Mouse (Mus musculus): ENCODE measurements around the gene Olfr1028. TPM values are rescaled to one million over a fixed set of nuclear protein-coding genes. Genes with fewer than 3 reads are reported as not detected.

Gene Olfr1028
- not detected in 2 replicates for total RNA-seq (2015; ENCODE audit: low replicate concordance)
- 0.42 TPM in 1 of 2 replicates, not detected in the other for total RNA-seq (2017; ENCODE audit: low replicate concordance)

GRCm38 (mm10) chr2:85950137-85950536 lies at the start of gene Olfr1028:
Olfr1028 (plus strand) TSS chr2:85950437.
- no peak for ATAC-seq (replicated peaks; ENCODE audit: low FRiP score, poor library complexity, severe bottlenecking)

- no peak for ATAC-seq (replicated peaks; ENCODE audit: low FRiP score, poor library complexity, severe bottlenecking)
Measured at GRCm38 (mm10) chr2:85904952-85905351, 45.3 kb upstream of the Olfr1028 start, which contains the start of gene Olfr1024. Olfr1024 (minus strand) TSS chr2:85905052.

GRCm38 (mm10) chr2:85913197-85913596 lies 37.0 kb upstream of the Olfr1028 start:
- ATAC-seq (replicated peaks; ENCODE audit: low FRiP score, poor library complexity, severe bottlenecking): no peak

- no peak for ATAC-seq (replicated peaks; ENCODE audit: low FRiP score, poor library complexity, severe bottlenecking)
Measured at GRCm38 (mm10) chr2:85914893-85915292, 35.3 kb upstream of the Olfr1028 start, which contains the start of gene Olfr1025-ps1. Olfr1025-ps1 (plus strand) TSS chr2:85915193.

- no peak for ATAC-seq (replicated peaks; ENCODE audit: low FRiP score, poor library complexity, severe bottlenecking)
Measured at GRCm38 (mm10) chr2:85921258-85921657, 29.0 kb upstream of the Olfr1028 start, which contains the start of gene Olfr1026. Olfr1026 (plus strand) TSS chr2:85921558.

- ATAC-seq (replicated peaks; ENCODE audit: low FRiP score, poor library complexity, severe bottlenecking): no peak
Measured at GRCm38 (mm10) chr2:85973595-85973994, 23.4 kb downstream of the Olfr1028 start, which contains the start of gene Olfr1029. Olfr1029 (plus strand) TSS chr2:85973895.

- ATAC-seq (replicated peaks; ENCODE audit: low FRiP score, poor library complexity, severe bottlenecking): no peak
Measured at GRCm38 (mm10) chr2:85978976-85979375, 28.7 kb downstream of the Olfr1028 start, which contains the start of gene Olfr1030. Olfr1030 (plus strand) TSS chr2:85979276.

- ATAC-seq (replicated peaks; ENCODE audit: low FRiP score, poor library complexity, severe bottlenecking): no peak
Measured at GRCm38 (mm10) chr2:85990004-85990403, 39.8 kb downstream of the Olfr1028 start, which contains the start of gene Olfr1031. Olfr1031 (plus strand) TSS chr2:85990304.

Other genes starting within 250 kb of the Olfr1028 start
- gene Olfr1009, start 235.0 kb upstream of the Olfr1028 start, total RNA-seq (2015; ENCODE audit: low replicate concordance): not detected in 2 replicates
- gene Olfr1009, start 235.0 kb upstream of the Olfr1028 start, total RNA-seq (2017; ENCODE audit: low replicate concordance): not detected in 2 replicates
- gene Olfr1012, start 187.7 kb upstream of the Olfr1028 start, total RNA-seq (2015; ENCODE audit: low replicate concordance): not detected in 2 replicates
- gene Olfr1012, start 187.7 kb upstream of the Olfr1028 start, total RNA-seq (2017; ENCODE audit: low replicate concordance): not detected in 2 replicates
- gene Olfr1013, start 183.3 kb upstream of the Olfr1028 start, total RNA-seq (2015; ENCODE audit: low replicate concordance): not detected in 2 replicates
- not detected in 2 replicates for gene Olfr1013, start 183.3 kb upstream of the Olfr1028 start, total RNA-seq (2017; ENCODE audit: low replicate concordance)
- gene Olfr1014, start 177.7 kb upstream of the Olfr1028 start, total RNA-seq (2015; ENCODE audit: low replicate concordance): not detected in 2 replicates
- not detected in 2 replicates for gene Olfr1014, start 177.7 kb upstream of the Olfr1028 start, total RNA-seq (2017; ENCODE audit: low replicate concordance)
- gene Olfr1015, start 168.4 kb upstream of the Olfr1028 start, total RNA-seq (2015; ENCODE audit: low replicate concordance): not detected in 2 replicates
- 1.1 TPM in 1 of 2 replicates, not detected in the other for gene Olfr1015, start 168.4 kb upstream of the Olfr1028 start, total RNA-seq (2017; ENCODE audit: low replicate concordance)
- gene Olfr1016, start 147.9 kb upstream of the Olfr1028 start, total RNA-seq (2015; ENCODE audit: low replicate concordance): not detected in 2 replicates
- gene Olfr1016, start 147.9 kb upstream of the Olfr1028 start, total RNA-seq (2017; ENCODE audit: low replicate concordance): 1.4 TPM in 1 of 2 replicates, not detected in the other
- not detected in 2 replicates for gene Olfr1018, start 132.0 kb upstream of the Olfr1028 start, total RNA-seq (2015; ENCODE audit: low replicate concordance)
- not detected in 2 replicates for gene Olfr1018, start 132.0 kb upstream of the Olfr1028 start, total RNA-seq (2017; ENCODE audit: low replicate concordance)
- not detected in 2 replicates for gene Olfr1019, start 105.0 kb upstream of the Olfr1028 start, total RNA-seq (2015; ENCODE audit: low replicate concordance)
- not detected in 2 replicates for gene Olfr1019, start 105.0 kb upstream of the Olfr1028 start, total RNA-seq (2017; ENCODE audit: low replicate concordance)
- not detected in 2 replicates for gene Olfr1020, start 103.4 kb upstream of the Olfr1028 start, total RNA-seq (2015; ENCODE audit: low replicate concordance)
- not detected in 2 replicates for gene Olfr1020, start 103.4 kb upstream of the Olfr1028 start, total RNA-seq (2017; ENCODE audit: low replicate concordance)
- not detected in 2 replicates for gene Olfr1022, start 81.8 kb upstream of the Olfr1028 start, total RNA-seq (2015; ENCODE audit: low replicate concordance)
- not detected in 2 replicates for gene Olfr1022, start 81.8 kb upstream of the Olfr1028 start, total RNA-seq (2017; ENCODE audit: low replicate concordance)
- gene Olfr1023, start 64.8 kb upstream of the Olfr1028 start, total RNA-seq (2015; ENCODE audit: low replicate concordance): not detected in 2 replicates
- not detected in 2 replicates for gene Olfr1023, start 64.8 kb upstream of the Olfr1028 start, total RNA-seq (2017; ENCODE audit: low replicate concordance)
- not detected in 2 replicates for gene Olfr1024, start 45.4 kb upstream of the Olfr1028 start, total RNA-seq (2015; ENCODE audit: low replicate concordance)
- gene Olfr1024, start 45.4 kb upstream of the Olfr1028 start, total RNA-seq (2017; ENCODE audit: low replicate concordance): not detected in 2 replicates
- not detected in 2 replicates for gene Olfr1025-ps1, start 35.2 kb upstream of the Olfr1028 start, total RNA-seq (2015; ENCODE audit: low replicate concordance)
- gene Olfr1025-ps1, start 35.2 kb upstream of the Olfr1028 start, total RNA-seq (2017; ENCODE audit: low replicate concordance): not detected in 2 replicates
- not detected in 2 replicates for gene Olfr1026, start 28.9 kb upstream of the Olfr1028 start, total RNA-seq (2015; ENCODE audit: low replicate concordance)
- gene Olfr1026, start 28.9 kb upstream of the Olfr1028 start, total RNA-seq (2017; ENCODE audit: low replicate concordance): not detected in 2 replicates
- not detected in 2 replicates for gene Olfr1029, start 23.5 kb downstream of the Olfr1028 start, total RNA-seq (2015; ENCODE audit: low replicate concordance)
- not detected in 2 replicates for gene Olfr1029, start 23.5 kb downstream of the Olfr1028 start, total RNA-seq (2017; ENCODE audit: low replicate concordance)
- gene Olfr1030, start 28.8 kb downstream of the Olfr1028 start, total RNA-seq (2015; ENCODE audit: low replicate concordance): not detected in 2 replicates
- not detected in 2 replicates for gene Olfr1030, start 28.8 kb downstream of the Olfr1028 start, total RNA-seq (2017; ENCODE audit: low replicate concordance)
- gene Olfr1031, start 39.9 kb downstream of the Olfr1028 start, total RNA-seq (2015; ENCODE audit: low replicate concordance): not detected in 2 replicates
- not detected in 2 replicates for gene Olfr1031, start 39.9 kb downstream of the Olfr1028 start, total RNA-seq (2017; ENCODE audit: low replicate concordance)
- not detected in 2 replicates for gene Olfr1032, start 55.1 kb downstream of the Olfr1028 start, total RNA-seq (2015; ENCODE audit: low replicate concordance)
- not detected in 2 replicates for gene Olfr1032, start 55.1 kb downstream of the Olfr1028 start, total RNA-seq (2017; ENCODE audit: low replicate concordance)
- gene Olfr1033, start 70.2 kb downstream of the Olfr1028 start, total RNA-seq (2015; ENCODE audit: low replicate concordance): not detected in 2 replicates
- gene Olfr1033, start 70.2 kb downstream of the Olfr1028 start, total RNA-seq (2017; ENCODE audit: low replicate concordance): not detected in 2 replicates
- gene Olfr1034, start 95.4 kb downstream of the Olfr1028 start, total RNA-seq (2015; ENCODE audit: low replicate concordance): not detected in 2 replicates
- gene Olfr1034, start 95.4 kb downstream of the Olfr1028 start, total RNA-seq (2017; ENCODE audit: low replicate concordance): not detected in 2 replicates
- gene Olfr1036, start 123.6 kb downstream of the Olfr1028 start, total RNA-seq (2015; ENCODE audit: low replicate concordance): not detected in 2 replicates
- gene Olfr1036, start 123.6 kb downstream of the Olfr1028 start, total RNA-seq (2017; ENCODE audit: low replicate concordance): not detected in 2 replicates
- not detected in 2 replicates for gene Olfr1037, start 136.9 kb downstream of the Olfr1028 start, total RNA-seq (2015; ENCODE audit: low replicate concordance)
- not detected in 2 replicates for gene Olfr1037, start 136.9 kb downstream of the Olfr1028 start, total RNA-seq (2017; ENCODE audit: low replicate concordance)
- not detected in 2 replicates for gene Olfr1039, start 185.5 kb downstream of the Olfr1028 start, total RNA-seq (2015; ENCODE audit: low replicate concordance)
- not detected in 2 replicates for gene Olfr1039, start 185.5 kb downstream of the Olfr1028 start, total RNA-seq (2017; ENCODE audit: low replicate concordance)
- not detected in 2 replicates for gene Olfr1040, start 196.3 kb downstream of the Olfr1028 start, total RNA-seq (2015; ENCODE audit: low replicate concordance)
- gene Olfr1040, start 196.3 kb downstream of the Olfr1028 start, total RNA-seq (2017; ENCODE audit: low replicate concordance): 2.2 TPM in 1 of 2 replicates, not detected in the other
- gene Olfr1042, start 211.4 kb downstream of the Olfr1028 start, total RNA-seq (2015; ENCODE audit: low replicate concordance): not detected in 2 replicates
- not detected in 2 replicates for gene Olfr1042, start 211.4 kb downstream of the Olfr1028 start, total RNA-seq (2017; ENCODE audit: low replicate concordance)
- not detected in 2 replicates for gene Olfr1043, start 217.1 kb downstream of the Olfr1028 start, total RNA-seq (2015; ENCODE audit: low replicate concordance)
- not detected in 2 replicates for gene Olfr1043, start 217.1 kb downstream of the Olfr1028 start, total RNA-seq (2017; ENCODE audit: low replicate concordance)
- not detected in 2 replicates for gene Olfr1044, start 227.4 kb downstream of the Olfr1028 start, total RNA-seq (2015; ENCODE audit: low replicate concordance)
- 1.1 TPM in 1 of 2 replicates, not detected in the other for gene Olfr1044, start 227.4 kb downstream of the Olfr1028 start, total RNA-seq (2017; ENCODE audit: low replicate concordance)
- gene Olfr52, start 235.2 kb downstream of the Olfr1028 start, total RNA-seq (2015; ENCODE audit: low replicate concordance): not detected in 2 replicates
- not detected in 2 replicates for gene Olfr52, start 235.2 kb downstream of the Olfr1028 start, total RNA-seq (2017; ENCODE audit: low replicate concordance)